Mouse (Mus musculus) liver (tissue): ENCODE measurements around the gene Tgfb2.

Experiments used
- DNase-seq: peaks from one replicate; pipeline ENCODE4 v3.0.0-alpha.2; 2020; ENCODE audit warnings: mixed read lengths

The Tgfb2 gene

GRCm38 (mm10) chr1:186702391-186703255 is 3.2 kb downstream of the Tgfb2 start:
- no peak for DNase-seq

GRCm38 (mm10) chr1:186701206-186701905 is 4.4 kb downstream of the Tgfb2 start:
- no peak for DNase-seq

- DNase-seq = no peak
These were observed 5.3 kb downstream of the Tgfb2 start for GRCm38 (mm10) chr1:186700496-186700895.

- no peak for DNase-seq
These were observed 7.0 kb downstream of the Tgfb2 start for GRCm38 (mm10) chr1:186698583-186699338.

- DNase-seq = no peak
These were observed 9.6 kb downstream of the Tgfb2 start for GRCm38 (mm10) chr1:186696231-186696630.

- DNase-seq = no peak
These were observed 10.4 kb downstream of the Tgfb2 start for GRCm38 (mm10) chr1:186695361-186695760.

- DNase-seq = no peak
These were observed 13.4 kb downstream of the Tgfb2 start for GRCm38 (mm10) chr1:186692370-186692769.

GRCm38 (mm10) chr1:186691708-186692107 is 14.1 kb downstream of the Tgfb2 start:
- DNase-seq = no peak

GRCm38 (mm10) chr1:186684041-186684440 is 21.7 kb downstream of the Tgfb2 start:
- no peak for DNase-seq

- DNase-seq = no peak
These were observed 23.2 kb downstream of the Tgfb2 start for GRCm38 (mm10) chr1:186682606-186683005.

- no peak for DNase-seq
These were observed 28.2 kb downstream of the Tgfb2 start for GRCm38 (mm10) chr1:186677614-186678013.

GRCm38 (mm10) chr1:186676199-186676598 is 29.6 kb downstream of the Tgfb2 start:
- DNase-seq = no peak

- DNase-seq = no peak
These were observed 30.5 kb downstream of the Tgfb2 start for GRCm38 (mm10) chr1:186675263-186675662.

GRCm38 (mm10) chr1:186674621-186675020 is 31.2 kb downstream of the Tgfb2 start:
- DNase-seq = no peak

GRCm38 (mm10) chr1:186673166-186673565 is 32.6 kb downstream of the Tgfb2 start:
- DNase-seq = no peak

- DNase-seq = no peak
These were observed 42.4 kb downstream of the Tgfb2 start for GRCm38 (mm10) chr1:186663412-186663811.

GRCm38 (mm10) chr1:186662996-186663395 is 42.8 kb downstream of the Tgfb2 start:
- DNase-seq = no peak

GRCm38 (mm10) chr1:186661206-186661921 is 44.4 kb downstream of the Tgfb2 start:
- DNase-seq = no peak

GRCm38 (mm10) chr1:186658783-186659182 is 47.0 kb downstream of the Tgfb2 start:
- no peak for DNase-seq

- DNase-seq = no peak
These were observed 48.1 kb downstream of the Tgfb2 start for GRCm38 (mm10) chr1:186657559-186658219.

- no peak for DNase-seq
These were observed 49.0 kb downstream of the Tgfb2 start for GRCm38 (mm10) chr1:186656732-186657329.

- DNase-seq = no peak
These were observed 49.6 kb downstream of the Tgfb2 start for GRCm38 (mm10) chr1:186656201-186656600.
